Mouse (Mus musculus): Measurements from ENCODE around the gene Camkv.

DNA sequence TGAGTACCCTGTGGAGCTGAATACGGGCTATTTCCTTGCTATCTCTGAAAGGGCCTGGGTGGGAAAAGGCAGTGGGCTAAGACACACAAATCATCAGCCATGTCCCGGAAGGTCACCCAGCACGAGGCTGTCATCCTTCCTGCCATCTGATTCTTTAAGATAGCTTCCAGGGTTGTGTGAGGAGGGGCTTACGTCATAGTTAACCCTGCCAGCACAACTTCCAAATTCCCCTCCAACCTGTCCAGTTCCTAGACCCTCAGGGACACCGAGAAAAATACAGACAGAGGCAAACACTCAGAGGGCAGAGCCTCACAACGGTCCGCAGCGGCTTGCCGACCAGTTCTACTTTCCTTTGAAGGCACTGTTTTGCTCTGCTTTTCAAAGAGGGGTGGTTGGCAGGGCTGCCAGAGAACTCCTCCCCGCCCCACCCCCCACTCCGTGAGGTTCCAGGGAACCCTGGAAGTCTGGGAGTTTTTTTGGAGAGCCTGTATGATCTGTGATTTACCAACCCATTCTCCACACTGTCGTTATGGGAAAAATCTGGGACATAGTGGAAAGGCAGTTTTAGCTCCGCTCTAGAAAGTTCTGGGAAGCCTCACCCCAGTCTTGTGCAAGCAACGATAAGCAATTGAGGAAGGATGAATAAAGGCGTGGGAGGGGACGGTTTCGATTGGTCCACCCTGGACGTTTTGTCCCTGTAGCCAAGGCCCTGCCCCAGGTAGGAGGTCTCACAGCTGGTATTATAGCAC, 26.9 kb upstream of the Camkv start:
- no peak for TF ChIP-seq CTCF (IDR thresholded peaks at IDR 0.05; ENCODE audit: borderline replicate concordance, insufficient read depth, low read length)
- no peak for TF ChIP-seq POLR2A (IDR thresholded peaks at IDR 0.05; ENCODE audit: low read depth, low read length)

Data from embryonic fibroblast, embryonic 13.5 days (primary cell).